Comparison of ENCODE assay signal across 24 mouse cellular contexts in genomic region chr5:50126594-50126993, GRCm38 (mm10).
DNase-seq lines count a peak whose midpoint lies in the region; ATAC-seq lines count a peak whose summit lies in the region.
"Had no signal": no experiment of that assay in that cellular context is flagged by ENCODE, and none has a peak within 500 bp of the region (broad histone marks: within the 10 kb centered on the region; RNA-seq: fewer than 3 reads in every experiment).

No protein-coding gene starts in this region.

- DNase-seq in liver, embryonic 13.5 days, result no peak
- DNase-seq in liver, result no peak
- DNase-seq in layer of hippocampus, postnatal 36 days, result no peak
- DNase-seq in kidney, postnatal 25 days, result no peak
- DNase-seq: adrenal gland, adult 2 months; adrenal gland, postnatal 25 days; cerebellum, adult 2 months; cerebellum, postnatal 14 days; embryo, embryonic 11 days; gastrocnemius, adult 2 months; gastrocnemius, postnatal 36 days; heart, adult 11 months; heart, postnatal 10 days; heart, postnatal 4 days had no signal

- no peak overlapping the region for H3K4me3 ChIP-seq in liver, embryonic 13.5 days (replicated peaks)
- peak overlapping the region; percentile 29 for H3K4me3 ChIP-seq in erythroblast, embryonic 14.5 days (replicated peaks)
- no peak overlapping the region for H3K4me3 ChIP-seq in liver, embryonic 16.5 days (ENCODE audit: low read depth, low read length)
- no peak overlapping the region for H3K4me3 ChIP-seq in midbrain, embryonic 13.5 days (replicated peaks)
- H3K4me3 ChIP-seq: embryonic facial prominence, embryonic 15.5 days; forebrain, embryonic 10.5 days; gastrocnemius, adult 2 months; heart, embryonic 10.5 days; hindbrain, embryonic 12.5 days had no signal

- ATAC-seq in liver, embryonic 13.5 days (ENCODE audit: low read depth), result peak; percentile 43
- peak; percentile 17; the same call in 1 of the 2 replicates for ATAC-seq in liver, embryonic 16.5 days (ENCODE audit: low read depth)
- ATAC-seq in midbrain, embryonic 13.5 days, result no peak
- ATAC-seq: forebrain, embryonic 14.5 days; hindbrain, embryonic 16.5 days had no signal

- peaks cover 72% of the 10 kb centered on the region for H3K4me1 ChIP-seq in liver, embryonic 13.5 days (replicated peaks)
- H3K4me1 ChIP-seq in erythroblast, embryonic 14.5 days (ENCODE audit: control insufficient read depth), result peaks cover 89% of the 10 kb centered on the region
- H3K4me1 ChIP-seq in liver, embryonic 16.5 days (ENCODE audit: control insufficient read depth, low read depth, low read length), result peaks cover 37% of the 10 kb centered on the region
- H3K4me1 ChIP-seq in midbrain, embryonic 13.5 days (replicated peaks), result no peaks in the 10 kb centered on the region
- H3K4me1 ChIP-seq: embryonic facial prominence, embryonic 15.5 days; heart, embryonic 10.5 days; hindbrain, embryonic 12.5 days had no signal

- no peaks in the 10 kb centered on the region for H3K36me3 ChIP-seq in liver, embryonic 13.5 days
- H3K36me3 ChIP-seq in erythroblast, embryonic 14.5 days (ENCODE audit: control insufficient read depth), result no peaks in the 10 kb centered on the region; the same call in none of the 2 replicates
- H3K36me3 ChIP-seq in liver, embryonic 16.5 days (ENCODE audit: control insufficient read depth, insufficient read depth), result no peaks in the 10 kb centered on the region
- H3K36me3 ChIP-seq in midbrain, embryonic 13.5 days, result no peaks in the 10 kb centered on the region
- H3K36me3 ChIP-seq: embryonic facial prominence, embryonic 15.5 days; forebrain, embryonic 10.5 days; heart, embryonic 10.5 days; hindbrain, embryonic 12.5 days had no signal

- 68% methylated on average over 2 of the region's 2 CpGs for WGBS in liver, embryonic 13.5 days (ENCODE audit: insufficient replicate concordance)
- WGBS in liver, embryonic 16.5 days (ENCODE audit: insufficient replicate concordance), result 63% methylated on average over 2 of the region's 2 CpGs
- 86% methylated on average over 2 of the region's 2 CpGs for WGBS in midbrain, embryonic 13.5 days

- no peak overlapping the region for H3K4me2 ChIP-seq in liver, embryonic 13.5 days
- H3K4me2 ChIP-seq in liver, embryonic 16.5 days (ENCODE audit: low read depth, low read length), result peak overlapping the region; percentile 46
- no peak overlapping the region for H3K4me2 ChIP-seq in midbrain, embryonic 13.5 days (replicated peaks)
- H3K4me2 ChIP-seq: embryonic facial prominence, embryonic 15.5 days; hindbrain, embryonic 12.5 days had no signal

- peak overlapping the region; percentile 93 for H3K27ac ChIP-seq in liver, embryonic 13.5 days
- peak overlapping the region; percentile 87 for H3K27ac ChIP-seq in liver, embryonic 16.5 days (ENCODE audit: low read length)
- H3K27ac ChIP-seq in midbrain, embryonic 13.5 days, result no peak overlapping the region
- H3K27ac ChIP-seq: embryonic facial prominence, embryonic 15.5 days; forebrain, embryonic 10.5 days; gastrocnemius, adult 2 months; heart, embryonic 10.5 days; hindbrain, embryonic 12.5 days had no signal

- no peaks in the 10 kb centered on the region for H3K27me3 ChIP-seq in liver, embryonic 13.5 days
- H3K27me3 ChIP-seq in erythroblast, embryonic 14.5 days (ENCODE audit: control insufficient read depth), result no peaks in the 10 kb centered on the region
- H3K27me3 ChIP-seq in liver, embryonic 16.5 days (ENCODE audit: control insufficient read depth, insufficient read depth, low read depth, low read length), result no peaks in the 10 kb centered on the region
- no peaks in the 10 kb centered on the region for H3K27me3 ChIP-seq in midbrain, embryonic 13.5 days
- H3K27me3 ChIP-seq: CH12.LX; embryonic facial prominence, embryonic 15.5 days; hindbrain, embryonic 12.5 days had no signal

- H3K9me3 ChIP-seq in liver, embryonic 13.5 days (replicated peaks), result no peaks in the 10 kb centered on the region
- no peaks in the 10 kb centered on the region for H3K9me3 ChIP-seq in erythroblast, embryonic 14.5 days (ENCODE audit: control insufficient read depth, low read length)
- H3K9me3 ChIP-seq in liver, embryonic 16.5 days (replicated peaks; ENCODE audit: control insufficient read depth, low read length), result no peaks in the 10 kb centered on the region
- no peaks in the 10 kb centered on the region for H3K9me3 ChIP-seq in midbrain, embryonic 13.5 days
- H3K9me3 ChIP-seq: embryonic facial prominence, embryonic 15.5 days; forebrain, embryonic 10.5 days; heart, embryonic 10.5 days; hindbrain, embryonic 12.5 days had no signal

- peak overlapping the region; percentile 31 for H3K9ac ChIP-seq in liver, embryonic 13.5 days
- no peak overlapping the region; the same call in 1 of the 2 replicates for H3K9ac ChIP-seq in liver, embryonic 16.5 days (ENCODE audit: low read depth, low read length)
- H3K9ac ChIP-seq in midbrain, embryonic 13.5 days (replicated peaks), result no peak overlapping the region
- H3K9ac ChIP-seq: embryonic facial prominence, embryonic 15.5 days; hindbrain, embryonic 12.5 days had no signal
